Mouse (Mus musculus) testis, adult 2 months (tissue): ENCODE measurements around the gene Galc.

Experiments used
- CTCF ChIP-seq: fragments of 200-500 bp; IDR thresholded peaks from 2 replicates; pipeline ENCODE4 v1.5.1; 2012; ENCODE audit warnings: low read depth, mild to moderate bottlenecking, inconsistent platforms, low read length, moderate library complexity; ENCODE audit not compliant: control insufficient read depth, insufficient read depth, insufficient replicate concordance
- POLR2A ChIP-seq: fragments of 200-500 bp; IDR thresholded peaks from 2 replicates; pipeline ENCODE4 v1.6.1; 2012; ENCODE audit warnings: low read depth, mild to moderate bottlenecking, inconsistent platforms, low read length, moderate library complexity; ENCODE audit not compliant: control insufficient read depth

DNA sequence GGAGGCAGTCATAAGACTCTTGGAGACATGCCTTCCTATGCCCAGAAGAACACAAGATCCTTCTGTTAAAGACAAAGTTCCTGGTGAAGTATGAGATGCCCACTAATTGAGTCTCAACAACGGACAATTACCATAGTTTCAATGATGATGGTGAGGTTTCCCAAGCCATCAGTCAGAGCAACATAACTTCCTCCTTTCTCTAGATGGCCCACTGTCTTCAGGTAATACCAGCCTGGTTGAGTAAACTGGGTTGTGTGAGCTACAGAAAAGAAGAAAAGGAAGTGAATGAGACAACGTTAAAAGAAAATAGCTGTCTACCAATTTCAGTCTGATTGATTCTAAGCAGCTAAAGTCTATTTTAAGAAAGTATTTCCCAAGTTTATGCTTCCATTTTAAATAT, 32.2 kb downstream of the Galc start:
- TF ChIP-seq CTCF (no peak), POLR2A (no peak)
